Mouse (Mus musculus) ZHBTc4 (cell line): ENCODE measurements around the gene Klf4.

Experiments
- DNase-seq: peaks from one replicate; pipeline ENCODE4 v3.0.0-alpha.2; 2011; ENCODE audit warnings: low read depth, low spot score

The Klf4 gene

DNA sequence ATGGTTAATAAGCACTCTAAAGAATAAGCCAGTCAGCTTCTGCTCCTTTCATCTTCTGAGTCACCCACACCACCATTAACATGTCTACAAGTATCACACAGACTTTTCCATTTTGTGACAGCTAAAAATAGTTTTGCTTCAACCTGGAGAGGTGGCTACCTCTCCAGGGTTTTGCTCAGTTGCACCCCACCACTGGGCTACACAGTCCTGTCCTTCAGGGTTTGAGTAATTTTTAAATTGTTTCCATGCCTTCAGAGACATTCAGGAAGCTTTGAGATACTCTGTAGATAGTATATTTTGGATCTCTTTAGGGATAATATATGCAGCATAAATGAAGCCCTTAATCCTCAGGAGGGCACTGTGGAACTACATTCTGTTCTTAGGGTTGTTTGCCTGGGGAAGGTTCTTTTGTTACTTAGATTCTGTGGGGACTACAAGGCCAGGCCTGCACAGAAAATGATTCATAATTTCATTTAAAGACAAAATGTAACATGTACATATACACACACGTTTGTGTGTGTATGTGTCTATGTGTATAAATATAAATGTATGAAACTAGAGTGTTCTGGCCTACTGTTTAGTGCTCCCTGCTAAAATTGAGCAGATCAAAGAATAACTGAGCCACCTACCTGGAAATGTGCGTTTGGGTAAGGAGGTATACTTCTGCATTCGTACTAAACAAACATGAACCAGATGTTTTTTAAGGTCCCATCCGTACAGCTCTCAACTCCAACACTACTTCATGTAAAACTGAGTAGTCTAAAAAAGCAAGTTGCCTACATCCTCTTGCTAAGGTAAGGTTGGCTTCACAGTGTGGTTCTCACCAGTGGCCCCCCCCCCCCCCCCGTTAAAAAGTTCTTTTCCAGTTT lies 5.8 kb downstream of the Klf4 start:
- DNase-seq = no peak

DNA sequence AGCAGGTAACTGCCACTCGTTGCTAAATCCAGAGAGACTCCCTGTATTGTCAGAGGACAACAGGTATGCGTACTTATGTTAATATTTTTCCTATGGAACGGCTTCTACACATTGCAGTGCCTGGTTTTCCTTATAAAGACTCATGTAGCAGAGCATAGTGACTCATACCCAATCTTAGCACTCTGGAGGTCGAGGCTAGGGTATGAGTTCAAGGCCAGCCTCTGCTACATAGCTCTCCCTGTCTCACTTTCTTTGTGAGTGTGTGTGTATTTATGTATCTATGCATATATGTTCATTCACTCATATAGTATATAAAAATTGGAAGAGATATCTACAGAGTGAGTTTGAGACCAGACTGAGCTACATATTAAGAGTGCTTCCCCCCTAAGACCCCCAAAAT lies 8.3 kb downstream of the Klf4 start:
- no peak for DNase-seq

DNA sequence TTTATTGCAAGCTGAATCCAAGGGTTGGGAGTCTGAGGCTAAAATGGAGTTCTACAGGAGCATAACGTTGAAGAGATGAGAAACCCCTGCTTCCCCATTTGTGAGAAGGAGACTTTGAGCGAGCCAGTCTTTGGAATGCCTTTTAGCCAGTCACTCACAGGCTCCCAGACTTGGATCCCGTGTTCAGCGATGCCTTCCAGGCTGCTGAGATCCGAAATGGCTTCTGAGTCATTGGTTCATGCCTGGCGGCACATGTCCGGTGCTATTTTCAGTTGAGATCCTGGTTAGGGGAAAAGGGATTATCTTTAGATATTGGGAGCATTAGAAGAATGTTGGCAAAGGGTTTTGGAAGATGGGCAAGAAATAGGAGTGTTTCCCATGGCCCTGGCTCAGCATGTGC lies 14.8 kb downstream of the Klf4 start:
- no peak for DNase-seq

DNA sequence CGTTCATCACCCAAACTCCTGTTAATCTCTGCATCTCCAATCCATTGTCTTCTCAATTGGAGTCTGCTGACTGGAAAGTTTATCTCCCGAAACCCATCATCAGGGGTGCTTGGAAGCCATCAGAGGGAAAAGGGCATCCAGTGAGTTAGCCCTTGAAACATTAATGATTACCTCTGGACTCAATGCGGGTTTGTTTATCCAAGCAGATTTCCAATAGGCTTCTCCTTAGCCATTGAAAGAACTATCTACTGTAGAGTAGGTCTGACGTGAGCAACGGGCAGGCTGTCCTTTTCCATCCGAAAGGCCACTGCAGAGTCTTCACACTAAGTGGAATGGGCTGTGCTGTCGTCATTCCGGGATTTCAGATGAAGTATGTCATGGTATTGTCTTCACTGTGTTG lies 16.2 kb downstream of the Klf4 start:
- no peak for DNase-seq

DNA sequence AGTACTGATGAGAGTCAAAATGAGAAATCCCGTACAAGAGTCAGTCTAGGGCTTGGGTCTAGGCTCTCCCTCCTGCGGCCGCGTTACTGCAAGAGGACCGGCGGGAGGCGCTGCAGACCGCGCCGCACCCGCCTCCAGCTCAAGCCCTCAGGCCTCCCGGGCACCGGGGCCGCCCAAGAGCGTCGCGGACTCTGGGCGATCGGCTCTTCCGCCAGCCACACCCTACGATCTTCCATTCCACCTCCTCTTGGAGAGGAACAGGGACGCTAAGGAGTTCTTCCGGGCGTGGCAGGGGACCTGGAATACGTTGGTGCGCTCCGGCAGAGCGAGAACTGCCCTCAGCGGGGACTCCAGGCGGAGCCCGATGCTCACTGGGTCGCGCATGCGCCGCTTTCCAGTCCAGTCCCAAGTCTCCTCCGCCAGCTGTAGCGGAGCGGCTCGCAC lies 17.5 kb downstream of the Klf4 start:
- peak; percentile 97 for DNase-seq

DNA sequence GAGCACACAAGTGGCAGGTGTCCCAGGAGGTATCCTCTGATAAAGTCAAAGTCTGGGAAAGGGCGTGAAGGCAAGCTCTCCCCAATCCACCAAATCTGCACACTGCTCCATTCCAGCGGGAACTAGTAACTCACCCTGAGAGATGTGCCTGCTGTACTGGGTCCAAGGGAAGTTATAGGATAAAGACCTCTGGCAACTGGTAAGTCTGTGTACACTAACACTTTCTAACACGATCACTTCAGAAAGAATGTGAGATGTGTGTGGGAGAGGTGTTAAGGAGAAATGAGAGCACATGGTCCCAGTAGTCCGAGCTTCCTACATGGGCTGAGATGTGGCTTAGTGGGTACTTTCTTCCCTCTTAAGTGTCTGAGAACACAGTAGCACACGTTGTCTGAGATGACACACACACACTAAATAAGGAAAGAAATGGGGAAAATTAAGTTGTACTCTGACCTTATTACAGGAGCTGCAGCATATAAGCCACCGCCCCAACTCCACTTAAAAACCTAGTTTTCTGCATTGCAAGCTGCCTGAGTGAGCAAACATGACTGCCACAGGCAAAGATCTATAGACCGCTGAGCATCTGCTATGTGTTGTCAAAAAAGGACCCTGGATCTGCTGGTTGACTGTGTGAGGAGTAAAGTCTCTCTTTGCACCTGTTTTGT lies 18.5 kb downstream of the Klf4 start:
- DNase-seq = no peak

DNA sequence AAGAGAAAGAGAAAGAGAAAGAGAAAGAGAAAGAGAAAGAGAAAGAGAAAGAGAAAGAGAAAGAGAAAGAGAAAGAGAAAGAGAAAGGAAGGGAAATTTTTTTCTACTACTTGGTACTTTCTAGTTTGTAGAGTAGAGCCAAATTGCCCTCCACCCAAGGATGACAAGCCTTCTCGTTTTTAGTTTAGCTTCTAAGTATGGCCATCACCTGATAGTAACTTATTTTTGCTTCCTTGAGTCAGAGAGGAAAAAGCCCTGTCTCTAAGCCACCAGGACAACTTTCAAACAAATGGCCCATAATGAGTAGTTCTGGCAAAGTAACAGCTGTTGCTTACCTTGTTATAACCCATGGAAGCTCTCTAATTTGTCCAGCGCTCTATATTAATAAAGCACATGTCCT lies 20.9 kb downstream of the Klf4 start:
- no peak for DNase-seq

DNA sequence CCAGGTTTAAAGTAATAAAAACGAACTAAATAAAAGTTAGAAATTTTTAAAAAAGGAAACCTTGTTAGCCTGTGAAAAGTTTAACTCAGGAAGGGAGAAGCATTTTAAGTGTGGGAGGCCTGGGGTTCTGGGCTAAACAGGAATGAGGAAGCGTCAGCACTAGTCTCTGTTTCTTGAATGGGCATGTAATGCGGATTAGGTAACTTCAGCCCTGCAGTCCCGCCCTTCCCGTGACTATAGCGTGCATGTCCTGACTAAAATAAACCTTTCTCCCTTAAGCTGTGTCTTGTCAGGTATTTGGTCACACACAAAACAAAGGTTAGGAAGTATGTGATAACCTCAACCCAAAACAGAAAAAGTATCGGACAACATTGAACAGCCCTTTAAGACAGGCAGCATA lies 23.6 kb downstream of the Klf4 start:
- DNase-seq = no peak

DNA sequence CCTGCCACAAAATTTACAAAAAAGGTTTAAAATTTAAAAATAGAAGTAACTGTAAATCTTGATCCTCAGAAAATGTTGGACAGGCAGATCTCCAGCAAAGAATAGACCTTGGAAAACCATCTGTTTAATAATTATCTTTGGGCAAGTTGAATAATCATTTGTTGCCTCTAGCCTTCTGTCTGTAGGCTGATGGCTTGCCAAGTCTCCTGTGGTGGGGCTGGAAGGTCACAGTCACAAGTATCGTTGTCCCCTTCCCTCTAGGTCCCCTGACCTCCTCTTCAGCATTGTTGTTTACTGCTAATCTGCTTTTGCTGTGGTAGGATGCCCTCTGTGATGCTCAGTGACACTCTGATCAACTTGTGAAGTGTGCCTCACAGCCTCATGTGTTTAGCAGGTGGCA lies 33.6 kb downstream of the Klf4 start:
- no peak for DNase-seq

DNA sequence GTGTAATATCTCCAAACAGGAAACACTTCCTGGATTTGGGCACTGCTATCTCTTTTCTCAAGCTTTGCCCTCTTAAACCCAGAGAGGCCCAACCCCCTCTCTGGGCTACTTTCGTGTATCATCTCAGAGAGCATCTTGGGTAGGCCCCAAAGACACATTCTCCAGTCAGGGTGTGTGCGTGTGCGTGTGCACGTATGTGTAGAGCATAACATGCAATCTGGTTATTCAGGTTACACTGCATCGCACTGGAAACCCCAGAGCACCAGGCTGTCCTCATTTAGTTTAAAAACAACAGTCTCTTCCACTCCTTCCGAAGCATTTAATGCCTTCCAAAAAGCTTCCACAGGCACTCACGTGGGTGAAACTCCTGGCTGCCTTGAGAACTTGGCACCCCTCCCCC lies 35.9 kb downstream of the Klf4 start:
- DNase-seq = no peak

DNA sequence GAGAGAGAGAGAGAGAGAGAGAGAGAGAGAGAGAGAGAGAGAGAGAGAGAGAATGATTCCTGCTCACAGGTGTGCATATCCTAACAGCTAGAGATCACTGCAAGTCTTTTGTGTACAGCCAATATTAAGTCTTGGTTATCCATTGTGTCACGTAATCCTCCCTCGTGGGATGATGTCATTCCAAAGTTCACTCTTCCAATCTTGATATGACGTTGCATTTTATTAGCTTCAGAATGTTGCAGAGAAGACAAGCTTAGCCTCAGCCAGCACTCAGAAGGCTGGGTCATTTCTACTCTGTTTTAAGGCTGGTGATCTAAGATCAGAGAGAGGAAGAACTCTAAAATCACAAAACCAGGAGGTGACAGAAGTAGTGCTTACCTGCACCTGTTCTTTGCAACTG lies 39.0 kb downstream of the Klf4 start:
- DNase-seq = no peak

DNA sequence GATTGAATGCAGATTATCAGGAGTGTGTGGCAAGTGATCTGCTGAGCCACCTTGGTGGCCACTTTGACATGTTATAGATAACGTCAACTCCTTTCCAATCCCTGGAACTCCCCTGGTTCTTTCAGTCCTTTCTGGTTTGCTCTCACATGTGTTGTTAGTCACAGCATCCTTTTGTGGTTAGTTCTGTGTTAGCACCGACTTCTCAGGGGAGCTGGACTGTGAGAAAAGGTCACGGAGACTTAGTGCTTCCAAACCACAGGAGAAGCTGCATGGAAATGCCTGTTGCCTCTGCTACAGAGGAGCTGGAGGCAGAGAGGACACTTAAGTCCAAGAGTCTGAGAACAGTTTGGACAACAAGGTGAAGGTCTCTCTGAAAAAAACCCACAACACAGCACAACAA lies 42.9 kb downstream of the Klf4 start:
- DNase-seq = no peak

DNA sequence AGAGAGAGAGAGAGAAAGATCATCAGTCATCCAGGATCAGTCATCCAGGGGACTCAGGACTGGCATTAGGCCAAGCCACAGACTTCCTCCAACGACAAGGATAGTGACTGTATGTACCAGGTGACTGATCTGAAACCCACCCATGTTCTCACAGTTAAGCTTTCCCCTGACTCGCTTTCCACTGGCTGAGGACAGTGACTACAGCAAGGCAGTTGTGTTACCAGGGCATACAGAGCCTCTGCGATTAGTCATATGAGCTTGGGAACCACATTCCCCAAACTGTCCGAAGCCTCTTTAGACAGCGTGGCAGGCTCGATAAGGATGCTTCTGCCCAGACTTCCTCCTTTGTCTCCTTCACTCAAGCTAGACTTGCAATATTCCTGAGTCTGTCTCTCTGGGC lies 43.7 kb downstream of the Klf4 start:
- no peak for DNase-seq

DNA sequence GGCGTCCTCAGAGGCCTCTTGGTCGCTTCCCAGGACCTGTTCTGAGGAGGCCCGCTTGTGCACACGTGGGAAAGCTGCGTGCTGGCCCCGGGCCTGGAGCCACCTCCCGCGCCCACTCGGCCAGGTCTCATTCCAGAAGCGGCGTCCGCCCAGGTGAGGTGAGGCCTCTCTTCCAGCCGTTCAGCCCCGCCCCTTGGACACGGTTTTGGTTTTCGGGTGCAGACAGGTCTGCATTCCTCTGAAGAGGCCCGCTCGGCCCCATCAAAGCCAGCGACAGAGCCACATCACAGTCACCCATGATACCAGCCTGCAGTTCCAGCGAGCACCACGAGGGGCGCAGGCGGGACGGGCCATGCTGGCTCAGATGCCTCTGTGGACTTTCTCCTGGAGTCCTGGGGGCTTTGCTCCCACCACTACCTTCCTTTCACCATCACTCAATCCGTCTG lies 51.9 kb downstream of the Klf4 start:
- DNase-seq = peak; percentile 96

DNA sequence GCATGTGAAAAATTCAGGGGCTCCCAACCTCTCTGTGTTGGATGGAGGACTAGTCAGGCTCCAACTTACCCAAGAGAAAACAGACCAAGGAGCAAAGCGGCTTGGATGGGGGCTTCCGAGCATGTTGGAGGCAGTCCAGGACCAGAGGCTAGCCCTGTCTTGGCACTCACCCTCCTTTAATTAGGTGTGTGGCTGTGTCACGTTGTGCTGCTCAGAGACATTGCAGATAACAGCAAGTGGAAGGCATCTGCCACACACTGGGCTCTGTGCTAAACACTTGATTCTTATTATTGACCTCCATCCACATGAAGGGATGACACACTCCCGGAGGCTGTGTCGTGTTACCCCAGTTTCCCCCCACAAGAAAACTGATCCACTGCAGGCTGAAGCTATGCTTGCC lies 53.9 kb downstream of the Klf4 start:
- no peak for DNase-seq

DNA sequence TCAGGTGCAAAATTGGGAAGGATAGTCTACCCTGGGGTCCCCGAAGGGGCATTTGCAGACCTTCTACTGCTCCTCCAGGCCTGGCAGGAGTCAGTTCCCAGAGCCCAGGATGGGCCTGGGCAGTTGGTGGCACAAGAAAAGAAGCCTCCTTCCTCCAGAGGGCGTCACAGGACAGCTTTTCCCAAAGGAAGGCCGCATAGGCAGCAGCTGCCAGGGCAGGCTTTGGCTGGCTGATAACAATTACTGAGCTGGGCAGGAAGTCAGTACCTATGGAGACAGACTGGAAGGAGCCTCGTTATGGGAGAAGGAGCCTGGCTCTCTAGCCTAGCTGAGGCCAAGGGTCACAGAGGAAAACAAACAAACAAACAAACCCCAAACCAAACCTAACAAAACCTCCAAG lies 54.3 kb downstream of the Klf4 start:
- peak; percentile 92 for DNase-seq

DNA sequence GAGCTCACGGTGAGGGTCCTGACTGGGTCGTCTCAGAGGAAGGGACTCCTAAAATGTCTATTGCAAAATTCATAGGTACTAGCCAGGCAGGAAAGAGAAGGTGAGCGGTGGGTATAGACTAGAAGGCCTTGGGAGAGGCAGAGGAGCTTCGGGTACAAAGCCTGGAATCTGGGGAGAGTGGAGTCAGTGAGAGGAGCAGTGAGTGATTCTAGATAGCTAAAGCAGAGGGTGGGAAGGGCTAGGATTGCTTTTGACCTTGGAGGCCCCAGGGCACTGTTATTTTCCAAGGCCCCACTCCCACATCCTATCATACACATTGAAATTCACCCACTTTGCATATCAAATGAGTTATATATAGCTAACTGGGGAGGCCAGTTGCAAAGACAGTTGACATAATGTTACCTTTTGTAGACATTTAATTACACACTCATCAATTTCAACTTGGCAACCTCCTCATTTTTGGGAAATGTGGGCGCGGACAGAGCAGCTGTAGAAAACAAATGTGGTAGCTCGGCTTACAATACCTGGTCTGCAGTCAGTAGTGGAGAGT lies 55.0 kb downstream of the Klf4 start:
- peak; percentile 94 for DNase-seq
